Mouse (Mus musculus): Measurements from ENCODE around the gene Rbpj.

GRCm38 (mm10) chr5:53656596-53656995 is 190.6 kb downstream of the Rbpj start:
- TF ChIP-seq CTCF (IDR thresholded peaks at IDR 0.05; ENCODE audit: insufficient read depth, low read depth, low read length) (no peak), POLR2A (IDR thresholded peaks at IDR 0.05; ENCODE audit: insufficient read depth, low read depth, low read length) (no peak)

Data from olfactory bulb, adult 2 months (tissue).